Mouse (Mus musculus) stomach, postnatal 0 days (tissue): Measurements from ENCODE around the gene Cxcl12.

Experiments
- CTCF ChIP-seq: IDR thresholded peaks from 2 replicates; pipeline ENCODE4 v1.5.1; 2016; ENCODE audit warnings: antibody characterized with exemption, low read depth, mild to moderate bottlenecking, moderate library complexity
- EP300 ChIP-seq: optimal IDR thresholded peaks from 2 replicates; pipeline ENCODE3; 2016; ENCODE audit warnings: antibody characterized with exemption

DNA sequence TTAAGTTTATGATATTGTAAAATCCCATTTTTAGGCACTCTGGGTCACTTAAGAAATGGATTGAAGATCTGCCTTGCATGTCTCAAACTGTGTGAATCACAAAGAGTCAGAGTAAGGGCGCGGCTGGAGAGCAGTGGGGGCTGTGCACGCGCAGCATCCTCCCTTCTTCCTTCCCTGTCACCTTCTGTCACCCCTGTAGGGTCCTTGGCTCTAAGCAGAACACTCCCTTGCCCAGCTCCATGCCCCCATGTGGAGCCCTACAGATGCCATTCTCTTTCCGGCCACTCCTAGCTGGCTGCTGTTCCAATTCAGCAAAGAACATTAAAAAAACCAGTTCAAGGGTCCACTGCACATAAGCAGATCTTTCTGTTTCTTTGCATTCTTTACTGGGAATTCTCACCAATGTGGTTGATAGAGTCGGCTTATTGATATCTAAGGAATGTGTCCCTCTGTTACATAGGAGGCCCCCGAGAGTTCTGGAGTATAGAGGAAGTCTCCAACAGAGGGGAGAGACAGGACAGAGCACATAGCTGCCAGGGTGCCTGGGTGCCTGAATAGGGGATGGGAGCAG is 51.7 kb downstream of the Cxcl12 start:
- TF ChIP-seq EP300 = no peak
- no peak for TF ChIP-seq CTCF
